Mouse (Mus musculus) erythroblast, embryonic 14.5 days (primary cell): ENCODE data around the gene Ryr3.

Source experiments
- GATA1 ChIP-seq: IDR thresholded peaks from 2 replicates; pipeline ENCODE4 v1.6.1; 2012; ENCODE audit warnings: low read length, inconsistent platforms, mixed read lengths
- TAL1 ChIP-seq: IDR thresholded peaks from 3 replicates; pipeline ENCODE4 v1.6.1; 2012; ENCODE audit warnings: low read length, inconsistent platforms, mixed read lengths

- TF ChIP-seq GATA1 = no peak
- no peak for TF ChIP-seq TAL1
Measured at GRCm38 (mm10) chr2:112816976-112817375, 399.9 kb downstream of the Ryr3 start.
